Mouse (Mus musculus) CD4-positive helper T cell, adult 2 months (primary cell): ENCODE data around the gene Maml3.
A peak's percentile ranks its signal among the peaks of the same experiment; 100 is the strongest.

ENCODE experiments used
- DNase-seq: peaks from one replicate; pipeline ENCODE4 v3.0.0-alpha.2; 2012; ENCODE audit warnings: low read depth, missing footprints, low spot score

Gene Maml3

DNA sequence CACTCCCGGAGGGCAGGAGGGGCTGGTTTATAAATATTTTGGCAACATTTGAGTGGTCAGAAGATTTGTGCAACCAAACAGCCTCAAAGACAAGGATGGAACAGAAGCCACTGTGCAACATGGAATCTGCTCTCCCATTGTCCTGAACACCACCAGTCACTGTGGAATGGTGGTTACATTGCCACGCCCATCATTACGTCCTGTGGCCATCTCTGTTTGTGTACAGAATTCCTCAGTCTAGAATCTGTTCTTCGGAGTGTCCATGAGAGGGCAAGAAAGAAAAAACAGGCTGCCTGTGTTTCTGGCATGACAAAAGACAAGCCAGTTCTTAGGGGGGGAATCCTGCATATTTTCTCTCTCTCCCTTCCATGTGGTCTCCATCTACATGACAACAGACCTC is 150.4 kb downstream of the Maml3 start:
- DNase-seq, result no peak

GRCm38 (mm10) chr3:51953927-51954326 is 150.9 kb downstream of the Maml3 start:
- DNase-seq, result no peak

DNA sequence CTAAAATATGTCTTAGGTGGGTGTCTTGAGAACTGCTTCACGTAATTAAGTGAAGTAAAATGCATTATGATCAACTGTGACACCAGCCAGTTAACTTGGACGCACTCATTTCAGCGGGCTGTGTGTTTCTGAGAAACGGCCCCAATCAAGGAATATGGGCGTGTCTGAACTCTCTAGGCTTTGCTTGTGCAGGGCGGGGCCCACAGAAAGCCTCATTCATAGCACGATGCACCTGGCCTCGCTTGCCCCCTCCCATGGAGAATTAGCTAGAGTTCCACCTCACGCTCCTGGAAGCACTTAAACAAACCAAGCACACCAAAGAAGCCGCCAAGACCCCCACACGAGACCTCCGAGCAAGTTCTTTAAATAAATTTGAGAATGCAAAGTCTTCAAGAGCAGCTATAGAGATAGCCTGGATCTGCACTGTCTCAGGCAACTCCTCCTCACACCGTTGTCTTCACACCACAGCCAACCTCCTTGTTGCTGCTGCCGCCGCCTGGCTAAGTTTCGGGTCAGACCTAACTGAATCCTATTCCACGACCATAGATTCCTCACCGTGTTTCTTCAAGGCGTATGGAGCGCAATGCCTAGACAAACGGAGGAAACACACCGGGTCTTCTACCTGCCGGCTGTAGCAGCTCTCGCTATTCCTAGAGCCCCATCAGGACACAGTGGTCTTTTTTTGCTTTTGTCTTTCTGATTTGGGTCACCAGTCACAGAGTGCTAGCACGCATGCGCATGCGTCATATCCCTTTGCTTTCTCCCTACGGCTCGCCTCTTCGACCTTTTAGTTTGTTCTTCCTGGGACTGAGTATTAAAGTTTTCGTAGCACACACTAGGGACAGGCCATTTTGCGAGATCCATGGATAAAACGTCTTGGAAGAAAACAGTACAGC is 151.9 kb downstream of the Maml3 start:
- DNase-seq, result no peak

GRCm38 (mm10) chr3:51952267-51952666 is 152.6 kb downstream of the Maml3 start:
- DNase-seq, result no peak

GRCm38 (mm10) chr3:51949651-51950050 is 155.2 kb downstream of the Maml3 start:
- no peak for DNase-seq

DNA sequence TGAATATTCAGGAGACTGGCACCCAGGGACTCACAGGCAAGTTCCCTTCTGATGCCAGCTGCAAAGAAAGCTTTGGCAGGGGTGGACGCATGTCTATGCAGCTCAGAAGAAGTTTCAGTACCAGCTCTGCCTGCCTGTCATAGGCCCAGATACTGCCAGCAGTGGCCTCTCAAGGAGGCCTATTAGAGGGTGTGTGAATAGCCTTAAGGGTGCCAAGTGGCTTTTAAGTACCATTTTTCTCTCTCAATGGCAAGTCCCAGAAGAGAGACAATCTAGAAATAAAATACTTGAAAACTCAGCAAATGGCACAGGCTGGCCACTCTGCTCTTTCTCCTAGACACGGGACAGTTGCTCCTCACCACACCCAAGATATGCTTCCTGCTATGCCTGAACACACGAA is 157.7 kb downstream of the Maml3 start:
- no peak for DNase-seq

GRCm38 (mm10) chr3:51943642-51944041 is 161.2 kb downstream of the Maml3 start:
- no peak for DNase-seq

GRCm38 (mm10) chr3:51941781-51942180 is 163.1 kb downstream of the Maml3 start:
- no peak for DNase-seq

DNA sequence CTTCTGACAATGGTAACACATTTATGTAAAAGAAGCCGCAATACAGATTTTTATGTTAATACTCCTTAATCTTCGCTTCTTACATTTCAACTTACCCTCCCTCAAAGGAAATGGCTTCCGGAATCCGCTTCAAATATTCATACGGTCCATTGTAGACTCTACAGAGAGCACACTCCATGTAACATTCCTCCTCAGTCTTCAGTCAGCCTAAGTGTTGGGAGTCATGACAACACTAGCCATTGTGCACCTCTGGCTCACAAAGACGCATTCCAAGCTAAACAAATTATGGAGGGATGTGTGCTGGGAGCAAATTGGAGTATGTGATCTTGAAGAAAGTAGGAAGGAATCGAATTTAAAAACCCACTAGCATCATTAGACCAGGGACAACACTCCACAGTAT is 165.0 kb downstream of the Maml3 start:
- DNase-seq, result no peak

GRCm38 (mm10) chr3:51939054-51939453 is 165.8 kb downstream of the Maml3 start:
- no peak for DNase-seq

GRCm38 (mm10) chr3:51937176-51937575 is 167.7 kb downstream of the Maml3 start:
- no peak for DNase-seq

GRCm38 (mm10) chr3:51934531-51935485 is 170.1 kb downstream of the Maml3 start:
- DNase-seq, result peak; percentile 39

- DNase-seq, result no peak
These were observed 176.7 kb downstream of the Maml3 start for GRCm38 (mm10) chr3:51928188-51928587.

GRCm38 (mm10) chr3:51927591-51927990 is 177.3 kb downstream of the Maml3 start:
- DNase-seq, result no peak

GRCm38 (mm10) chr3:51927043-51927442 is 177.8 kb downstream of the Maml3 start:
- DNase-seq, result no peak

- no peak for DNase-seq
These were observed 179.1 kb downstream of the Maml3 start for GRCm38 (mm10) chr3:51925758-51926157.

DNA sequence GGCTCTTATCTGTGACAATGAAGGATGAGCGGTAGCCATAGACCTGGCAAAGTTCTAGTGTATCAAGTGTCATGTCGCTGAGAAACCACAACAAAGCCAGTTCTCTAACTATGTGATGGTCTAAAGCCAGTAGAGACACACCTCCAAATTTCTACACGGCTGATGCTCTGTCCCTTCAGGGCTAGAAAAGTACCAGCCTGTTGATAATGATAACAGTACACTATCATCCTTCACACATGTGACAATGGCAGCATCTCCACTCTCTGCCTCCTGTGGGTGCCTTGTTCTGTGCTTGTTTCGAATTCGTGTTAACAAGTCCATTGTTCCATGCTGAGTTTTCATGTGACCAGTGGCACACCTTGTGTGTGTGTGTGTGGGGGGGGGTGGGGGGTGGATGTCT is 180.2 kb downstream of the Maml3 start:
- no peak for DNase-seq

DNA sequence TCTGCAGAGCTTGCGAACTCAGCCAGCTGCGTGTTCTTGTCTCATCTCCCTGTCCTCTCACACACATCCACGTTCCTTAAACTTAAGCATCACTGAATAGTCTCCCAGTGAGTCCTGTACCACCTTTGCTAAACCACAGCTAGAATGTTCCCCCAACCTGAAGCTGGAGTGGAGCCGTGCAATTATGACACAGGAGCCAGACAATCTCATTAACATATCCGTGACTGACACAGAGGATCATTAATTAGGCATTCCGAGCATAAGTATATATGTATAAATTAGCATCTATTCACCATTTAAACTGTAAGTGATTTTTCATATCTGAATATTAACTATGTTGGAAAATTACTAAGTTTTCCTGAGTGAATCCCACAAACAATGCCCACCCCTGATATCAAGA is 181.1 kb downstream of the Maml3 start:
- no peak for DNase-seq

- DNase-seq, result no peak
These were observed 188.0 kb downstream of the Maml3 start for GRCm38 (mm10) chr3:51916902-51917301.

- DNase-seq, result no peak
These were observed 188.6 kb downstream of the Maml3 start for GRCm38 (mm10) chr3:51916060-51916870.

- no peak for DNase-seq
These were observed 189.5 kb downstream of the Maml3 start for GRCm38 (mm10) chr3:51915415-51915814.

GRCm38 (mm10) chr3:51914900-51915299 is 190.0 kb downstream of the Maml3 start:
- no peak for DNase-seq
